Mouse (Mus musculus) layer of hippocampus, postnatal 10 days (tissue): ENCODE results near the gene Krt36. TPM values are rescaled to one million over a fixed set of nuclear protein-coding genes. Genes with fewer than 3 reads are reported as not detected.

Source experiments
- DNase-seq, 2 experiments: peaks; one replicate each; pipeline ENCODE4 v3.0.0; 2021; ENCODE audit warnings: low spot score in 2 of 2
- total RNA-seq, 2 experiments: library from RNA; stranded (reverse); gene quantifications; 2 replicates each; pipeline ENCODE4 v1.2.3; 2021

The Krt36 gene
- total RNA-seq, 2 experiments from 2014 or later, result not detected

- no peak for DNase-seq
Measured at GRCm38 (mm10) chr11:100088378-100089025, 16.9 kb downstream of the Krt36 start.

- no peak for DNase-seq
Measured at GRCm38 (mm10) chr11:100087861-100088260, 17.6 kb downstream of the Krt36 start, which contains the start of gene Krt32. Krt32 (minus strand) TSS chr11:100088226.

- DNase-seq, result no peak
Measured at GRCm38 (mm10) chr11:100073873-100074272, 31.6 kb downstream of the Krt36 start.

GRCm38 (mm10) chr11:100067293-100068036 is 38.0 kb downstream of the Krt36 start:
- no peak for DNase-seq

GRCm38 (mm10) chr11:100066236-100067010 is 39.0 kb downstream of the Krt36 start:
- DNase-seq, result no peak

GRCm38 (mm10) chr11:100058875-100059274 is 46.6 kb downstream of the Krt36 start:
- no peak for DNase-seq

- DNase-seq, result no peak
Measured at GRCm38 (mm10) chr11:100055686-100056655, 49.5 kb downstream of the Krt36 start.

Other genes with a start within 250 kb of the Krt36 start
- not detected for gene Gm11568, start 247.7 kb downstream of the Krt36 start, total RNA-seq
- gene Gm11559, start 241.2 kb downstream of the Krt36 start, total RNA-seq, result not detected
- not detected for gene Krtap9-1, start 232.2 kb downstream of the Krt36 start, total RNA-seq
- gene Gm11567, start 226.4 kb downstream of the Krt36 start, total RNA-seq, result not detected
- not detected for gene Krtap31-1, start 197.7 kb downstream of the Krt36 start, total RNA-seq
- not detected for gene Gm11565, start 190.9 kb downstream of the Krt36 start, total RNA-seq
- gene Krtap31-2, start 169.3 kb downstream of the Krt36 start, total RNA-seq, result not detected
- not detected for gene Krtap9-5, start 157.2 kb downstream of the Krt36 start, total RNA-seq
- not detected for gene Krtap29-1, start 126.6 kb downstream of the Krt36 start, total RNA-seq
- not detected for gene Krtap16-1, start 119.0 kb downstream of the Krt36 start, total RNA-seq
- not detected for gene Krtap17-1, start 111.6 kb downstream of the Krt36 start, total RNA-seq
- gene Krt33a, start 89.4 kb downstream of the Krt36 start, total RNA-seq, result not detected
- not detected for gene Krt33b, start 75.8 kb downstream of the Krt36 start, total RNA-seq
- not detected for gene Krt34, start 64.1 kb downstream of the Krt36 start, total RNA-seq
- not detected for gene Krt31, start 55.1 kb downstream of the Krt36 start, total RNA-seq
- not detected for gene Krt32, start 17.4 kb downstream of the Krt36 start, total RNA-seq
- not detected for gene Krt35, start 9.4 kb downstream of the Krt36 start, total RNA-seq
- gene Krt13, start 15.9 kb upstream of the Krt36 start, total RNA-seq, result not detected
- gene Krt15, start 30.3 kb upstream of the Krt36 start, total RNA-seq, result 1 to 10 TPM; 1.1 to 1.5 TPM
- 1 to 10 TPM in 1 of 2 experiments, under 1 TPM in 1; 0.64 to 1.0 TPM for gene Krt19, start 43.0 kb upstream of the Krt36 start, total RNA-seq
- gene Krt9, start 87.6 kb upstream of the Krt36 start, total RNA-seq, result 1 to 10 TPM; 1.1 to 1.2 TPM
- gene Krt14, start 101.9 kb upstream of the Krt36 start, total RNA-seq, result under 1 TPM in 1 of 2 experiments, not detected in 1; 0.43 TPM
- gene Krt16, start 143.3 kb upstream of the Krt36 start, total RNA-seq, result not detected
- gene Krt17, start 155.4 kb upstream of the Krt36 start, total RNA-seq, result not detected
- gene Krt42, start 164.2 kb upstream of the Krt36 start, total RNA-seq, result not detected
- gene Eif1, start 214.3 kb upstream of the Krt36 start, total RNA-seq, result 100 to 1,000 TPM; 648 to 674 TPM
- gene Gast, start 228.8 kb upstream of the Krt36 start, total RNA-seq, result not detected